Mouse (Mus musculus): ENCODE data around the gene Neurl1b. TPM values are rescaled to one million over a fixed set of nuclear protein-coding genes. Genes with fewer than 3 reads are reported as not detected.

Gene Neurl1b
- 0.46 TPM for total RNA-seq (2023)

GRCm38 (mm10) chr17:26414523-26415354 is at the start of gene Neurl1b:
Gene Neurl1b (plus strand): TSS chr17:26414829.

Other genes with a start within 250 kb of the Neurl1b start
- 0.89 TPM for gene Pdia2, start 215.7 kb upstream of the Neurl1b start, total RNA-seq (2023)
- gene Rgs11, start 211.9 kb upstream of the Neurl1b start, total RNA-seq (2023): 34.2 TPM
- not detected for gene Arhgdig, start 207.0 kb upstream of the Neurl1b start, total RNA-seq (2023)
- 44.4 TPM for gene Fam234a, start 170.6 kb upstream of the Neurl1b start, total RNA-seq (2023)
- 106 TPM for gene Luc7l, start 161.9 kb upstream of the Neurl1b start, total RNA-seq (2023)
- gene Ergic1, start 146.7 kb downstream of the Neurl1b start, total RNA-seq (2023): 29.9 TPM
- 776 TPM for gene Dusp1, start 147.3 kb downstream of the Neurl1b start, total RNA-seq (2023)
- gene Atp6v0e, start 248.4 kb downstream of the Neurl1b start, total RNA-seq (2023): 104 TPM